Mouse (Mus musculus): Measurements from ENCODE around the gene Kcna7.

- TF ChIP-seq CTCF (IDR thresholded peaks at IDR 0.05; ENCODE audit: borderline replicate concordance, extremely low read depth, insufficient read depth, insufficient read length) (no peak), POLR2A (IDR thresholded peaks at IDR 0.05; ENCODE audit: borderline replicate concordance, extremely low read depth, insufficient read depth, insufficient read length, poor library complexity, severe bottlenecking) (no peak)
These were observed 33.1 kb upstream of the Kcna7 start for GRCm38 (mm10) chr7:45372371-45372770.
